Mouse (Mus musculus): ENCODE data around the gene Olfr159.

DNA sequence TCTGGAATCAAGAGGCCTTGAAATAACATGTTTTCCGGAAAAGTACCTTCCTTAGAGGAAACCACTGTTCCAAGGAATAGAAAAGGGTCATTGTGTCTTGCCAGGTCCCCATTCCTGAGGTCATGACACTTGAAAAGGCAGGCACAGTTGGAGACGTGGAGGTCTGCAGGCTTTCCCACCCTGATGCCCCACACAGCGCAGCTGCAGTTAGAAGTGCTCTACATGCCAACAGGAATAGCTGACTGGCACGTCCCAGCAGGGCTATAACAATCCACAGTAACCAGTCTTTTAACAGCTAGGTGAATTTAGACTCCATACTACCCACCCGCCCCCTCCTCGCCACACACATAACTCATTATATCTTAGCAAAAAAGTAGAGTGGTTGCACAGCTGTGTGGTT lies 33.7 kb downstream of the Olfr159 start:
- TF ChIP-seq CTCF (IDR thresholded peaks at IDR 0.05; ENCODE audit: extremely low read depth, insufficient read length, insufficient replicate concordance, low read depth, low read length) (no peak), POLR2A (IDR thresholded peaks at IDR 0.05; ENCODE audit: low read depth, low read length) (no peak)
